10 mouse cellular contexts compared by ENCODE assay signal in the genomic region with DNA sequence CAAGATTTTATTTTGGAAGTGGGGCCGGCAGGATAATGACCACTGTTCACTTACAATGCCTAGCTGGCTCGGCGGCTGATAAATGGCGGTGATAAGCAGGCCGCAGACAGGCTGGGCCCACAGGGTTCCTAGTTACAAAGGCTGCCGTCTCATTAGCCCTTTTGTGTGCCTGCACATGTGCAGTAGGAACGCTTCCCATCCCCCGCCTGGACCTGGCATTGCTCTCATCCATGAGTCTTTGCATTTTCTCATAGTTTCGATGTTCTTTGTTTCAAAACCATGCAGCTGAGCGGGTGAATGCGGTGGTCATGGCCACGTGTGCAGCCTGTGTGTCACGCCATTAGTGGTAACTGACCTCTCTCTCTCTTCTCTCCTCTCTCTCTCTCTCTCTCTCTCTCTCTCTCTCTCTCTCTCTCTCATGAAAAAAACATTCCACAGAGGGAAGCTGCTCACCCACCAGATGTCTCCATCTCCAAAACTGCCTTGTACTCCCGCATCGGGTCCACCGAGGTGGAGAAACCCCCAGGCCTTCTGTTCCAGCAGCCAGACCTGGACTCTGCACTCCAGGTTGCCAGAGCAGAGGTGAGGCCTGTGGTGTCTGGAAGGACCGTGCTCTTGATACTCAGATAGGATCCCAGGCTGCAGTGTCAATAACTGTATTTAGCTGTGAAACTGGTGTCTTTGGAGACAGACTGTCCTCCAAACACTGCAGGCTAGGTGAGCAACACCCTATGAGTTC. TPM values are rescaled to one million over a fixed set of nuclear protein-coding genes. Genes with fewer than 3 reads are reported as not detected.
DNase-seq lines count a peak whose midpoint lies in the region; ATAC-seq lines count a peak whose summit lies in the region.
"Had no signal": no experiment of that assay in that cellular context is flagged by ENCODE, and none has a peak within 500 bp of the region (broad histone marks: within the 10 kb centered on the region; RNA-seq: fewer than 3 reads in every experiment).

No protein-coding gene starts in this region.

- ATAC-seq in heart, embryonic 12.5 days (ENCODE audit: insufficient number of reproducible peaks, low FRiP score), result no peak
- peak; percentile 71 for ATAC-seq in hindbrain, embryonic 13.5 days (ENCODE audit: low FRiP score)
- no peak for ATAC-seq in activated CD4-positive, CD25-positive, alpha-beta regulatory T cell, adult 4 months
- ATAC-seq in megakaryocyte-erythroid progenitor cell, adult 5-6 weeks (replicated peaks; ENCODE audit: low FRiP score, low TSS enrichment, poor library complexity, severe bottlenecking), result no peak

- peak overlapping the region; percentile 27; the same call in 1 of the 2 replicates for H3K9ac ChIP-seq in heart, embryonic 12.5 days
- no peak overlapping the region for H3K9ac ChIP-seq in hindbrain, embryonic 13.5 days

- no peaks in the 10 kb centered on the region for H3K9me3 ChIP-seq in heart, embryonic 12.5 days (replicated peaks)
- H3K9me3 ChIP-seq in hindbrain, embryonic 13.5 days, result no peaks in the 10 kb centered on the region

- DNase-seq in heart, postnatal 25 days (ENCODE audit: low spot score), result no peak
- DNase-seq in embryo, embryonic 11 days, result peak; percentile 87
- peak; percentile 73 for DNase-seq in neural tube, embryonic 10.5 days (ENCODE audit: extremely low spot score, low spot score)
- DNase-seq in adrenal gland, adult 2 months, result no peak

- no peak overlapping the region for H3K4me2 ChIP-seq in heart, embryonic 12.5 days
- no peak overlapping the region for H3K4me2 ChIP-seq in hindbrain, embryonic 13.5 days
- H3K4me2 ChIP-seq: liver, embryonic 11.5 days had no signal

- H3K27ac ChIP-seq in heart, embryonic 12.5 days (ENCODE audit: poor library complexity, severe bottlenecking), result peak overlapping the region; percentile 36; the same call in 1 of the 2 replicates
- H3K27ac ChIP-seq in hindbrain, embryonic 13.5 days, result peak overlapping the region; percentile 90

- H3K4me1 ChIP-seq in heart, embryonic 12.5 days (replicated peaks), result peaks cover 59% of the 10 kb centered on the region
- peaks cover 67% of the 10 kb centered on the region for H3K4me1 ChIP-seq in hindbrain, embryonic 13.5 days (replicated peaks)

- H3K4me3 ChIP-seq in heart, embryonic 12.5 days, result no peak overlapping the region
- no peak overlapping the region for H3K4me3 ChIP-seq in hindbrain, embryonic 13.5 days

- no peaks in the 10 kb centered on the region for H3K27me3 ChIP-seq in heart, embryonic 12.5 days (replicated peaks)
- no peaks in the 10 kb centered on the region for H3K27me3 ChIP-seq in hindbrain, embryonic 13.5 days

- peaks cover 86% of the 10 kb centered on the region for H3K36me3 ChIP-seq in heart, embryonic 12.5 days
- peaks cover 65% of the 10 kb centered on the region for H3K36me3 ChIP-seq in hindbrain, embryonic 13.5 days

- 41% methylated on average over 17 of the region's 17 CpGs for WGBS in heart, embryonic 12.5 days
- 15% methylated on average over 17 of the region's 17 CpGs for WGBS in hindbrain, embryonic 13.5 days

- intact Hi-C loops in heart, postnatal 25 days (cut with DNase I), result no loop called here

RNA-seq across cellular contexts. Expression of gene Btbd16, which starts 22.9 kb away (rescaled TPM):
- 0.15 and 0.18 TPM in 2 replicates for polyA plus RNA-seq in heart, embryonic 12.5 days (2016; fragmentation: Nextera tagmentation; extraction: Ambion mirVana)
- not detected for total RNA-seq in heart, postnatal 25 days (2021)
- polyA plus RNA-seq in hindbrain, embryonic 13.5 days (2015; fragmentation: Nextera tagmentation; extraction: Ambion mirVana), result 0.16 TPM in 1 of 2 replicates, not detected in the other
- polyA plus RNA-seq in activated CD4-positive, CD25-positive, alpha-beta regulatory T cell, adult 4 months (2017; shearing (Covaris generic)), result 1 to 10 TPM; 2.2 to 4.2 TPM
- total RNA-seq in megakaryocyte-erythroid progenitor cell, adult 5-6 weeks (2014; fragmentation: Nextera tagmentation), result 0.12 and 2.7 TPM in 2 replicates
- total RNA-seq in megakaryocyte-erythroid progenitor cell, adult 5-6 weeks (2017), result 0.52 and 5.2 TPM in 2 replicates
- total RNA-seq in adrenal gland, adult 2 months (2021), result not detected
- not detected in 2 replicates for polyA plus RNA-seq in adrenal gland, adult 2 months (2012; rRNA removed)
- polyA plus RNA-seq: kidney, embryonic 16.5 days; liver, embryonic 11.5 days had no signal

Comparison
In these comparisons a context has a peak if more than half of its experiments do, and no peak if none do; other contexts are left out.
1. DNase-seq: peak in embryo, embryonic 11 days (single experiment) and neural tube, embryonic 10.5 days (single experiment); none in heart, postnatal 25 days (single experiment) and adrenal gland, adult 2 months (single experiment).